Mouse (Mus musculus) kidney, postnatal 4 days (tissue): Measurements from ENCODE around the gene Ptges2.
A peak's percentile ranks its signal among the peaks of the same experiment; 100 is the strongest.

Experiments
- DNase-seq, 2 experiments: peaks; one replicate each; pipeline ENCODE4 v3.0.0; 2021; ENCODE audit warnings: mixed read lengths in 2 of 2

Gene Ptges2

GRCm38 (mm10) chr2:32375317-32375940 lies 20.3 kb upstream of the Ptges2 start:
- DNase-seq, result no peak

GRCm38 (mm10) chr2:32376963-32377362 lies 18.7 kb upstream of the Ptges2 start:
- no peak for DNase-seq

- DNase-seq, result no peak
These were observed 15.6 kb upstream of the Ptges2 start for GRCm38 (mm10) chr2:32380001-32380500.

DNA sequence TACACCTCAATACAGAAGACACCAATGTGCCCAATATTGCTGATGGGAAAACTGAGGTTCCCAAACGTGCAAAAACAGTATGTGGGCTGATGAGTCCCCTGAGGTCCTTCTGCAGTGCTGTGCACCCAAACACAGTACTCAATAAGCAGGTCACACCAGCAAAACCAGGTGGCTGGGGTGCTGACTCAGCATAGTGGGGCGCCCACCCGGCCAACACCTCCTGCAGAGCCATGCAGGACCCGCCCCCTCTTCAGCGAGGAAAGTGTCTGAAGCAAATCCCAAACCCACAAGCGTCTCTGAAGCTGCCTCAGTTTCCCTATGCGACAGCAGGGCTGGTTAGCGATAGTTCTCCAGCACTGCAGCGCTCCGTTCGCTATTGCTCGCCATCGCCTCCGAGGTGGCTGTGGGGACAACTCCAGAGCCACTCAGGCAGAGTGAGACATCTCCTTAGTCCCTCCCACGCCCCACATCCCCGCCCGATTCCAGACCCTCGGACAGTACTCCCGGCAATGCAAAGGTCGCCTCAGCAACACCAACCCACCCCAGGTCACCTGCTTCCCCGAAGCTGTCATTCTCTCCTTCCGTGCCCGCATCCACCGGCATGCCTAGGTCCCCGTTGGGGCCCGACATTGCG lies 14.4 kb upstream of the Ptges2 start:
- peak; percentile 66 to 73 for DNase-seq

- peak; percentile 97 for DNase-seq
These were observed 13.9 kb upstream of the Ptges2 start, which contains the start of gene 1110008P14Rik for GRCm38 (mm10) chr2:32381775-32382223. Gene 1110008P14Rik (minus strand): TSS chr2:32381938.

DNA sequence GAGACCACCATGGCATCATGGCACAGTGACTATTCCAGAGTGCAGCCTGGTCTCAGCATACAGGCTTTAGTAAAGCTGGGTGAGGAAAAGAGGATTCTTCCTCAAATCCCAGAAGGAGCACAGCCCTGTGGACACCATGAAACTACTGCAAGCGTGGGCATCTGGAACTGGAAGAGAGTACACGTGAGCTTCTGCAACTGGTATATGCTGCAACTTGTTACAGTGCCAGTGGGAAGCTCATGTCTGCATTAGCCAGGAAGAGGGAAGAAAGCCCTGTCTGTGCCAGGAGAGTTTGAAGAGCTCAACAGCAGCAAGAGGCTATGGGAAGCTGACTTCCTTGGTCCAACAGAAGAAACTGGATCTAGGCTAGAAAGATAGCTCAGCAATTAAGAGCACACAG lies 13.0 kb upstream of the Ptges2 start:
- DNase-seq, result no peak

GRCm38 (mm10) chr2:32387706-32388490 lies 7.8 kb upstream of the Ptges2 start, which contains the start of gene Lcn2:
Gene Lcn2 (minus strand): TSS chr2:32388252.
- no peak for DNase-seq

GRCm38 (mm10) chr2:32389157-32389556 lies 6.5 kb upstream of the Ptges2 start:
- no peak for DNase-seq

DNA sequence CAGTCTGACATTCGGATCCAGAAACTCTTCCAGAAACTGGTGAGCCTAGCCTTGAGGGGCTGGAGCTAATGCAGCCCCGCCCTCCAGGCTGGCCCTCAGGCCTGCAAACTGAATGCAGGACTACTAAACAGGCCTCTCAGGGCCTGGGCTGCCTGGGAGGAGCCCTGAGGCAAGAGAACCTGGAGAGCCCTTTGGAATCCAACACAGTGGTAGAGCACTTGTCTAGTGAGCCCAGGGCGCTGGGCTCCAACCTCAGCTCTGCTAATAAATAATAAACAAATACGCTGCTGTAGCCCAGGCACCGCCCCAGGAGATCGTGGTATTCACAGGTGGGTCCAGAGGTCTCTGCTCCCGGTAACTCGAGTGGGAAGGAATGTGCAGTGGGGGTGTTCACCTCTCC lies 4.8 kb upstream of the Ptges2 start:
- peak in 1 of 2 experiments; percentile 54 for DNase-seq

- DNase-seq, result peak; percentile 70 to 82
These were observed 3.6 kb upstream of the Ptges2 start for GRCm38 (mm10) chr2:32392063-32392462.

GRCm38 (mm10) chr2:32394973-32395372 lies 723 bp upstream of the Ptges2 start:
- peak; percentile 66 to 76 for DNase-seq

- peak; percentile 91 to 95 for DNase-seq
These were observed 388 bp downstream of the Ptges2 start for GRCm38 (mm10) chr2:32395946-32396621.

- DNase-seq, result peak; percentile 39 to 50
These were observed 999 bp downstream of the Ptges2 start for GRCm38 (mm10) chr2:32396695-32397094.

DNA sequence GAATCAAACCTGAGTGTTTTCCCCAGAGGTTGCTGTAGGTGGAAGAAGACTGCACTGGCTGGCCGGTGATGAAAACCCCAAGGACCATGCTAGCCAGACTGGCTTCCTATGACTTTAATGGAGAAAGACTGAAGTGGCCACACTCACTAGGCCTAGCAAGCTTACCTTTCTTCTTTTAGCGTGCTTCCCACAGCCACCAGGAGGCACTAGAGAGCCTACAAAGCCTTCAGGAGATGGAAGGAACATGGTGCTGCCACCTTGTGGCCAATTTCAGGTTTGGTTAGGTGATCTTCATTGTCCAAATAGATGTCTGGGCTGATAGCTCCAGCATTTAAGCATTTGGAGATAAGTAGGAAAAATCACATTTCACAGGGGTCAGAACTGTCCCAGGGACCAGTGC lies 9.0 kb downstream of the Ptges2 start:
- peak; percentile 98 for DNase-seq

DNA sequence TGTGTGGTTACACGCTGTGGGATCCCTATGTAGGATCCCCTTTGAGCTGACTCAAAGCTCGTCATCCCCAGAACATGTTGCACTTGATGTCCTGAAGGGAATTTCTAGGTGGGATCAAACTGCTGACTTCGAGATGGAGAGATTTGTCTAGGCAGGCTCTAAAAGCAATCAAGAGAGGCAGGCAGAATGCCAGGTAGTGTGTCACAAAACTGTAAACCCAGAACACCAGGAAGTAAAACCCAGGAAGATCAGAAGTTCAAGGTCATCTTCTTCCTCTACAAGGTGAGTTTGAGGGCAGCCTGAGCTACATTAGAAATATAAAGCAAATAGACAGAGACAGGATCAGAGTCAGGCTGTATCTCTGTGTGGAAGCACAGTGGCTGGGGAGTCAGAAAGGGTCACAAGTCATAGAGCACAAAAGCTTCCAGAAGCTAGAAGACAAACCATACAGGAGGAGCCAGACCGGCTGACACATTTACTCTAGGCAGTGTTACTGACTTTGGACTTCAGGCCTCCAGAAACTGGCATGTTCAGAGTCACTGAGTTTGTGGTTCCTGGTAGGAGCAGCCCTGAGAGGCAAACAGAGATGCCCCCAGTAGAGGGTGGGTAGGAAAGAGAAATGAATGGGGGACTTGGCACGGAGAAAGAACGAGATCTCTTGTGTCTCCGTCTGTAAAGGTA lies 11.6 kb downstream of the Ptges2 start:
- DNase-seq, result no peak

DNA sequence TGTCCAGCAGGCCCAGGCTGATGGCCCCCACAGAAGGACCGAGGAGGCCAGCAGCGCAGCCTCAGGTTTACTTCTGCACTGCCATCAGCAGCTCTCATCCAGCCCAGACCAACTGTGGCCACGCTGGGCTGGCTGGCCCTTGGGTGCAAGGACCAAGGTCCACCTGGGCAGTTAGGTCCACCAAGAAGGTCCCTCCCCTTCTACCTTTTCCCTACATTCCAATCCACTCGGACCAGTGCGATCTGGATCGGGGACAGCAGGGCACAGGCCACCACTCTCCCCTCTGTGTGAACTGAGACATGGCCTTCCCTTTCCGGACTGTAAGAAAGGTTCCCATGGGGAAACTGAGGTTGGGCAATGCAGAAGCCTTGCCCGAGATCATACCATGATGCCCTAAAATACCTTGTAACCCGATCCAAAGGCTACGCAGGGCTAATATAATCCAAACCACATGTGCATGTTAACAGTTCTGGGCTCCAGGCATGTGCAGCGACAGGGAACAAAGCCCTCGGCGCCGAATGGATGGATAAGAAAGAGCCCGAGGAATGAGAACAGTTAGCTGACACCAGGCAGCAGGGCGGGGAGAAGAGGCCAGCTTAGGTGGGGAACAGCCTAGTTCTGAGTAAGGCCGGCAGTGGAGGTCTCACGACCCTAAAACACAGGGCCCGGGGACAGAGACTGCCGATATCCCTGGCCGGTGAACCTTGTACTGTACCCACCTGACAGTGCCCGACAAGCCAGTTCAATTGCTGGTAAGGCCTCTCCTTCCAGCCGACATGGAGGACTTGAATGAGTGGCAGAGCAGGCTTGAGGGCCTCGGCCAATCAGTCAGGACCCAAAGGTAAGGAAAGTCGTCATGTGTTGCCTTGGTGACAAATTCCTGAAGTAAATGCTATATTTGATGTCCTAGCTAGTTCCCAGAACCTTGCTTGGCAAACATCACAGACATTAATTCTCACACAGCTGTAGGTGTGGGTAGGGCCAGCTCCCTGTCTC lies 13.0 kb downstream of the Ptges2 start:
- peak; percentile 57 to 76 for DNase-seq

GRCm38 (mm10) chr2:32411407-32411806 lies 15.7 kb downstream of the Ptges2 start:
- DNase-seq, result no peak

GRCm38 (mm10) chr2:32412742-32413531 lies 17.2 kb downstream of the Ptges2 start:
- no peak for DNase-seq

- peak; percentile 67 to 75 for DNase-seq
These were observed 18.2 kb downstream of the Ptges2 start for GRCm38 (mm10) chr2:32413936-32414335.

- no peak for DNase-seq
These were observed 20.1 kb downstream of the Ptges2 start for GRCm38 (mm10) chr2:32415801-32416200.
